Mouse (Mus musculus): Measurements from ENCODE around the gene Mfsd6. TPM values are rescaled to one million over a fixed set of nuclear protein-coding genes. Genes with fewer than 3 reads are reported as not detected.

Mfsd6 gene
- polyA plus RNA-seq (2015; fragmentation: Nextera tagmentation; extraction: Ambion mirVana): 2.3 and 3.2 TPM in 2 replicates

GRCm38 (mm10) chr1:52727056-52727900, at the start of gene Mfsd6:
Gene Mfsd6 (minus strand): TSS chr1:52727462.

DNA sequence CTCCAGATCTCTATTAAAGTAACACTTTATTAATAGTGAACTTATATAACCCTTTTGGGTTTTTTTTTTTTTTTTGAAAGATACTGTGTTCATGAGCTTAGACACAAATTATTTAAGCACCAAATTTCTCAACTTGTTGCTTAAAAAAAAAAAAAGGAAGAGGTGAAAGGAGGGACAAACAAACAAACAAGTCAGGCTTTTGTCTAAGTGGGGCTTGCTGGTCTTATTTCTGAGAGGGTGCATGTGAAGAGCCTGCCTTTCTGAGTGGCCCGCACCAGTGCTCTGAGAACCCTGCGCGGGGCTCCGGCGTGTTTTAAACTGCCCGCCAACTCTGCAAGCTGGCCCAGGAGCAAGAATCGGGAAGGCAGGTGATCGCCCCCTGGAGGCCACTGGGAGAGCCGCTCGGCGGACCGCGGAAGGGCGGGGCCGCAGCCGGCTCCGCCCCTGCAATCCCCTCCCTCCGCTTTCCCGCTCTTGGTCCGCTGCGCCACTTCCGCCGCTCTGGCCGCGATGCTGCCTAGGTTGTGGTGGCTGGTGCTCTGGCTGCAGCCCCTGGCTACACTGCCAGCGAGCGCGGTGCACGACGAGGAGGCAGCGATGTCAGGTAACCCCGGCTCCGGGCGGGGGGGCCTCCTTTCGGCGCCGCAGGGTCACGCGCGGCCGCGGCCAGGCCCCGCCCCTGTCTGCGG, 96.9 kb downstream of the Mfsd6 start, which contains the start of gene Nemp2:
Gene Nemp2, plus strand, starts transcription at position 456 of the 689 bp plus-strand sequence.

Other genes starting within 250 kb of the Mfsd6 start
- 7.0 and 8.8 TPM in 2 replicates for gene Nab1, start 226.8 kb downstream of the Mfsd6 start, polyA plus RNA-seq (2015; fragmentation: Nextera tagmentation; extraction: Ambion mirVana)
- gene Nemp2, start 96.8 kb downstream of the Mfsd6 start, polyA plus RNA-seq (2015; fragmentation: Nextera tagmentation; extraction: Ambion mirVana): 3.3 and 3.7 TPM in 2 replicates
- gene Inpp1, start 90.2 kb upstream of the Mfsd6 start, polyA plus RNA-seq (2015; fragmentation: Nextera tagmentation; extraction: Ambion mirVana): 8.3 and 10.7 TPM in 2 replicates
- gene Hibch, start 117.5 kb upstream of the Mfsd6 start, polyA plus RNA-seq (2015; fragmentation: Nextera tagmentation; extraction: Ambion mirVana): 12.6 and 14.8 TPM in 2 replicates

All from spleen, postnatal 0 days (tissue).